Mouse (Mus musculus) small intestine, adult 2 months (tissue): ENCODE measurements around the gene Angptl6.

ENCODE experiments used
- CTCF ChIP-seq: fragments of 200-500 bp; IDR thresholded peaks from 2 replicates; pipeline ENCODE4 v1.5.1; 2012; ENCODE audit warnings: low read depth, mild to moderate bottlenecking, control low read depth, inconsistent platforms, low read length, moderate library complexity, mixed read lengths; ENCODE audit not compliant: insufficient replicate concordance, insufficient read length; ENCODE audit errors: extremely low read depth
- POLR2A ChIP-seq: fragments of 200-500 bp; IDR thresholded peaks from 2 replicates; pipeline ENCODE4 v1.6.1; 2012; ENCODE audit warnings: low read depth, mild to moderate bottlenecking, control low read depth, inconsistent platforms, low read length, moderate library complexity

DNA sequence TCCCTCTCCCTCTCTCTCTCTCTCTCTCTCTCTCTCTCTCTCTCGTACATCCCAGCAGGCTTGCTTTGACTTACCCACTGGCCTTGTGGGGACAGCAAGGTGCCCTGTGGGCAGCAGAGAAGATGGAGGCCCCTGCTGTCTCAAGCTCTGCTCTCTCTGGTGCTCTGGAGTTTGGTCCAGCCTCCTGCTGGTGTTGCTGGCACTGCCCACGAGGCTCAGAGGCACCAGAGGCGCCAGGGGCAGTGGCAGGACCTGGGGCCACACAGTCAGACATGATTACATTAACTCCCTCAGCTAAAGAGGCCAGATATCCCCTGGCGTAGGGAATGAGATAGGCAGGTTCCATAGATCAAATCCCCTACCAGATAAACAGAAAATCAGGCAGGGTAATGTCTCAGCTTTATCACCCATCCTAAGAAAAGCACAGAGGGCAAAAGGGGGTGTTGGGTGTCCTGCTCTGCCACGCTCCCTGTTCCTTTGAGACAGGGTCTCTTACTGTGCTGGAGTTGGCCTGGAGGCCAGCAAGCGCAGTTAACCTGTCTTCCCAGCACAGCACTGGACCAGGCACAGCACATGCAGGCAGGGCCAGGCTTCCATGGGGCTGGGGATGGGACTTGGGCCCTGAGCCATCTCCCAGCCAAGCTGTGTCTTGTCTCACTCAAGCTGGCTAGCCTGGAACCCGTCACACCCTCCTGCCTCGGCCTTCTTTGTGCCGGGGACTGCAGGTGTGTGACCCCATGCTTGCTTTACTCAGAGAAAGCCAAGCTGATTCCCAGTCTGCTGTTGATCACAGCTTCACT lies 3.0 kb downstream of the Angptl6 start:
- TF ChIP-seq CTCF (no peak), POLR2A (no peak)
